8 mouse cellular contexts compared by ENCODE assay signal in the genomic region with DNA sequence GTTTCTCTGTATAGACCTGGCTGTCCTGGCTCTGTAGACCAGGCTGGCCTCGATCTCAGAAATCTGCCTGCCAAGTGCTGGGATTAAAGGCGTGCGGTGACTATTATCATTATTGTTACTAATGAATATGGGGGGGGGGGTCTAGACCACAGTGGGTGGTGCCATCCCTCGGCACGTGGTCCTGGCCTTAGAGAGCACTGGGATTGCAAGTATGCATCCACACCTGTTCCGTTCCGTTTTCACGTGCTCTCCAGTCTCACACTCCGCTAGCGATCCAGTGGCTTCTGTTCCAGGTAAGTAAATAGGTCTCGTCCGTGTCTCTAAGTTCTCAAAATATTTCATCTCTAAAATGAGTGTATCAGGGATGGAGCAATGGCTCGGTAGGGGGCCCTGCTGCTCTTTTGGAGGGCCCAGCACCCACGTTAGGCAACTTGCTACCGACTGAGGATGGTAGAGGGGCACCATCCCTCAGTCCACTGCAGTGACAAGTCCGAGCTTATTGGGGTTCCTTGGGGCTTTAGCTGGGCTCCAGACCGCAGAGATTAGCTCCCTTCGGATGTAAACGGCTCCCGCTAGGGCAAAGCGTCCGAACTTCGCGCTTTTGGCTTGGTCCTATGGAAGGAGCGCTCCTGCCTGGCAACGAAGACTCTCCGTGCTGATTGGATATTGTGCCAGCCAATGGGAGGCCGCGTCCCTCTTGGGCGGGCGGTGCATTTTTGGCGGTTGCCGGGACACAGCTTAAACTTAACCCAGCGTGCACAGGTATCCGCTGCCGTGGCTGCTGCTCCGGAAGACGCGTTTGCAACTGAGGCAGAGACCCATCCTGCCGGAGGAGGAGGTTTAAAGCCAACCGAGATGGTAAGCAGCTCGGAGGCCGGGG. TPM values are rescaled to one million over a fixed set of nuclear protein-coding genes. Genes with fewer than 3 reads are reported as not detected.
DNase-seq lines count a peak whose midpoint lies in the region; ATAC-seq lines count a peak whose summit lies in the region.

Mns1 (plus strand) TSS at position 190 of the 880 bp plus-strand sequence.

- 2% methylated on average over 43 of the region's 43 CpGs for WGBS in heart, embryonic 10.5 days
- WGBS in kidney, embryonic 15.5 days, result 1% methylated on average over 43 of the region's 43 CpGs

- peaks cover under 1% of the 10 kb centered on the region; the same call in 1 of the 2 replicates for H3K36me3 ChIP-seq in heart, embryonic 10.5 days
- H3K36me3 ChIP-seq in kidney, embryonic 15.5 days, result peaks cover 4% of the 10 kb centered on the region; the same call in 1 of the 2 replicates

- peak within 1 kb of the TSS; percentile 72 for H3K4me3 ChIP-seq in heart, embryonic 10.5 days
- peak within 1 kb of the TSS; percentile 73 for H3K4me3 ChIP-seq in kidney, embryonic 15.5 days (replicated peaks)

- H3K9ac ChIP-seq in kidney, embryonic 15.5 days, result peak within 1 kb of the TSS; percentile 55

- peak within 1 kb of the TSS; percentile 92 for H3K4me2 ChIP-seq in kidney, embryonic 15.5 days

- H3K27me3 ChIP-seq in heart, embryonic 10.5 days (ENCODE audit: insufficient read depth, poor library complexity, severe bottlenecking), result no peaks in the 10 kb centered on the region
- H3K27me3 ChIP-seq in kidney, embryonic 15.5 days, result 0 out of 2 replicates have a peak, but pooled peaks cover 3% of the 10 kb centered on the region

- peaks cover 19% of the 10 kb centered on the region for H3K4me1 ChIP-seq in heart, embryonic 10.5 days
- H3K4me1 ChIP-seq in kidney, embryonic 15.5 days, result peaks cover 13% of the 10 kb centered on the region

- peak; percentile 91 for ATAC-seq in erythroblast, adult 5-6 weeks (replicated peaks; ENCODE audit: low FRiP score, poor library complexity, severe bottlenecking)
- peak; percentile 99 for ATAC-seq in kidney, embryonic 15.5 days (replicated peaks; ENCODE audit: low FRiP score)
- peak; percentile 100 for ATAC-seq in monocyte, adult 5-6 weeks (replicated peaks; ENCODE audit: insufficient number of reproducible peaks, low FRiP score, low TSS enrichment, poor library complexity, severe bottlenecking)

- H3K27ac ChIP-seq in heart, embryonic 10.5 days, result peak within 1 kb of the TSS; percentile 87
- peak within 1 kb of the TSS; percentile 76 for H3K27ac ChIP-seq in kidney, embryonic 15.5 days

- DNase-seq in B cell, adult 2 months, result peak; percentile 88 to 90
- DNase-seq in brain, adult 2 months (ENCODE audit: low read depth, low spot score), result peak; percentile 95
- DNase-seq in heart, embryonic 10.5 days (ENCODE audit: low spot score), result peak; percentile 98
- DNase-seq in liver, result peak; percentile 97
- peak; percentile 93 to 96 for DNase-seq in spleen, postnatal 4 days (ENCODE audit: low spot score in 2 of 2)

- no peaks in the 10 kb centered on the region for H3K9me3 ChIP-seq in heart, embryonic 10.5 days
- H3K9me3 ChIP-seq in kidney, embryonic 15.5 days (replicated peaks), result no peaks in the 10 kb centered on the region

RNA-seq across cellular contexts. Expression of gene Mns1, which starts in this region (rescaled TPM):
- 31.7 and 53.5 TPM in 2 replicates for total RNA-seq in erythroblast, adult 5-6 weeks (2015; ENCODE audit: low replicate concordance)
- total RNA-seq in erythroblast, adult 5-6 weeks (2017; ENCODE audit: low replicate concordance), result 27.5 and 55.0 TPM in 2 replicates
- 22.0 and 34.1 TPM in 2 replicates for polyA plus RNA-seq in heart, embryonic 10.5 days (2016; fragmentation: Nextera tagmentation; extraction: Ambion mirVana)
- 33.3 and 33.6 TPM in 2 replicates for polyA plus RNA-seq in kidney, embryonic 15.5 days (2015; fragmentation: Nextera tagmentation; extraction: Ambion mirVana)
- 0.48 to 1.6 TPM (median 1.1 TPM) in 3 replicates for total RNA-seq in monocyte, adult 5-6 weeks (2017)

Comparison
In these comparisons a context has a peak if more than half of its experiments do, and no peak if none do; other contexts are left out.
1. Peak in every context shown above with its lines: DNase-seq, ATAC-seq, H3K4me3 ChIP-seq and H3K27ac ChIP-seq.
2. RNA of gene Mns1 (total RNA-seq): 27.5 to 55.0 TPM in erythroblast, adult 5-6 weeks; 0.48 to 1.6 TPM in monocyte, adult 5-6 weeks; every median in the first group is over 10 times any median in the second.